8 mouse cellular contexts compared by ENCODE assay signal in the genomic region with DNA sequence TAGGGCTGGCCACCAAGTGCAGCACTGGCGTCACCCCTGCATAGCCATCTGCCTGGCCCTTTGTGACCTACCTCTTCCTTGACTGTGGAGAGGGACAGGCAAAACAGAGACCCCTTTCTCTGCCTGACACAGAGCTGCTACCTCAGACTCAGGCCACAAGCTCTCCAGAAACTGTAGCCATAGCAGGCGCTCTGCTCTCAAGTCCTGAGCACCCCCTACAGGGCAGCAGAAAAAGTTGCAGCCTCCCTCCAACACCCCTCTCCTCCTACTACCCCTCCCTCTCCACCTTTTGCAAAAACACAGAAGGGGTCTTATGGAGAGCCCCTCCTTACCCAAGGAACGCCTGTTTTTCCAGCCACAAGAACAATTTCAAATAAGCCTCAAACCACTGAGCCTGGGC. TPM values are rescaled to one million over a fixed set of nuclear protein-coding genes. Genes with fewer than 3 reads are reported as not detected.
DNase-seq lines count a peak whose midpoint lies in the region; ATAC-seq and TF ChIP-seq lines count a peak whose summit lies in the region.

Mroh3 (minus strand) TSS at position 26 of the 400 bp plus-strand sequence.

- H3K9ac ChIP-seq in kidney, postnatal 0 days (ENCODE audit: low read depth, low read length) = no peak within 1 kb of the TSS
- no peak within 1 kb of the TSS for H3K9ac ChIP-seq in embryonic facial prominence, embryonic 14.5 days (ENCODE audit: low read depth, low read length)
- H3K9ac ChIP-seq in limb, embryonic 12.5 days (replicated peaks) = no peak within 1 kb of the TSS

- DNase-seq in kidney, postnatal 0 days (ENCODE audit: low spot score) = peak; percentile 69
- no peak for DNase-seq in kidney, postnatal 4 days
- DNase-seq in G1E (ENCODE audit: low spot score) = peak; percentile 50
- DNase-seq in embryonic facial prominence, embryonic 14.5 days (ENCODE audit: low spot score) = peak; percentile 62
- peak; percentile 41 for DNase-seq in neural tube, embryonic 10.5 days (ENCODE audit: extremely low spot score, low spot score)
- DNase-seq in urinary bladder, adult 18-20 months (ENCODE audit: low spot score in 2 of 2) = no peak

- H3K27ac ChIP-seq in kidney, postnatal 0 days = no peak within 1 kb of the TSS
- no peak within 1 kb of the TSS for H3K27ac ChIP-seq in embryonic facial prominence, embryonic 14.5 days (replicated peaks; ENCODE audit: low read depth, low read length)
- no peak within 1 kb of the TSS for H3K27ac ChIP-seq in limb, embryonic 12.5 days

- no peaks in the 10 kb centered on the region for H3K4me1 ChIP-seq in kidney, postnatal 0 days (replicated peaks; ENCODE audit: insufficient read depth, low read length)
- H3K4me1 ChIP-seq in G1E (ENCODE audit: insufficient read depth, low read depth, low read length) = no peaks in the 10 kb centered on the region
- no peaks in the 10 kb centered on the region for H3K4me1 ChIP-seq in embryonic facial prominence, embryonic 14.5 days (ENCODE audit: control insufficient read depth, insufficient read depth, low read length)
- no peaks in the 10 kb centered on the region for H3K4me1 ChIP-seq in limb, embryonic 12.5 days (replicated peaks)

- WGBS in kidney, postnatal 0 days = 57% methylated on average over 3 of the region's 3 CpGs
- 31% methylated on average over 3 of the region's 3 CpGs for WGBS in embryonic facial prominence, embryonic 14.5 days
- WGBS in limb, embryonic 12.5 days = 61% methylated on average over 3 of the region's 3 CpGs

- no peaks in the 10 kb centered on the region for H3K27me3 ChIP-seq in kidney, postnatal 0 days (ENCODE audit: insufficient read depth, low read length)
- H3K27me3 ChIP-seq in G1E (ENCODE audit: insufficient read depth, low read length) = peaks cover 47% of the 10 kb centered on the region
- H3K27me3 ChIP-seq in embryonic facial prominence, embryonic 14.5 days (replicated peaks; ENCODE audit: control insufficient read depth, insufficient read depth, low read length) = no peaks in the 10 kb centered on the region
- H3K27me3 ChIP-seq in limb, embryonic 12.5 days = no peaks in the 10 kb centered on the region

- H3K4me2 ChIP-seq in kidney, postnatal 0 days (ENCODE audit: low read length) = no peak within 1 kb of the TSS
- no peak within 1 kb of the TSS for H3K4me2 ChIP-seq in embryonic facial prominence, embryonic 14.5 days (ENCODE audit: low read depth, low read length)
- H3K4me2 ChIP-seq in limb, embryonic 12.5 days = no peak within 1 kb of the TSS

- no peak within 1 kb of the TSS for H3K4me3 ChIP-seq in kidney, postnatal 0 days (replicated peaks; ENCODE audit: low read depth, low read length)
- H3K4me3 ChIP-seq in G1E (ENCODE audit: low read depth, low read length) = no peak within 1 kb of the TSS
- no peak within 1 kb of the TSS for H3K4me3 ChIP-seq in embryonic facial prominence, embryonic 14.5 days (ENCODE audit: low read depth, low read length)
- H3K4me3 ChIP-seq in limb, embryonic 12.5 days (replicated peaks) = no peak within 1 kb of the TSS

- ATAC-seq in kidney, postnatal 0 days (replicated peaks; ENCODE audit: low FRiP score, low read depth) = peak; percentile 47
- ATAC-seq in G1E (ENCODE audit: extremely low read depth, insufficient number of reproducible peaks, low FRiP score, poor library complexity, severe bottlenecking) = no peak
- peak; percentile 64 for ATAC-seq in embryonic facial prominence, embryonic 14.5 days (ENCODE audit: low read depth)
- ATAC-seq in limb, embryonic 12.5 days (ENCODE audit: insufficient number of reproducible peaks, insufficient read depth, low FRiP score, low TSS enrichment, low read depth) = peak; percentile 48; the same call in 1 of the 2 replicates
- ATAC-seq in monocyte, adult 5-6 weeks (replicated peaks; ENCODE audit: insufficient number of reproducible peaks, low FRiP score, low TSS enrichment, poor library complexity, severe bottlenecking) = no peak; the same call in 1 of the 2 replicates

- peaks cover 5% of the 10 kb centered on the region; the same call in 1 of the 2 replicates for H3K36me3 ChIP-seq in kidney, postnatal 0 days (ENCODE audit: insufficient read depth, low read length)
- no peaks in the 10 kb centered on the region for H3K36me3 ChIP-seq in G1E (replicated peaks)
- peaks cover 25% of the 10 kb centered on the region for H3K36me3 ChIP-seq in embryonic facial prominence, embryonic 14.5 days (ENCODE audit: control insufficient read depth, insufficient read depth, low read length)
- peaks cover 58% of the 10 kb centered on the region for H3K36me3 ChIP-seq in limb, embryonic 12.5 days

- peak; percentile 72 for TF ChIP-seq CTCF in kidney, postnatal 0 days (IDR thresholded peaks at IDR 0.05; ENCODE audit: low read depth)
- peak; percentile 44; the same call in 1 of the 2 replicates for TF ChIP-seq CTCF in G1E (IDR thresholded peaks at IDR 0.05; ENCODE audit: low read depth, low read length)

- H3K9me3 ChIP-seq in kidney, postnatal 0 days (replicated peaks; ENCODE audit: low read length) = no peaks in the 10 kb centered on the region
- no peaks in the 10 kb centered on the region for H3K9me3 ChIP-seq in G1E (replicated peaks)
- no peaks in the 10 kb centered on the region for H3K9me3 ChIP-seq in embryonic facial prominence, embryonic 14.5 days (ENCODE audit: control insufficient read depth, low read length)
- no peaks in the 10 kb centered on the region for H3K9me3 ChIP-seq in limb, embryonic 12.5 days

RNA-seq across cellular contexts. Expression of gene Mroh3, which starts in this region (rescaled TPM):
- polyA plus RNA-seq in kidney, postnatal 0 days (2015; fragmentation: Nextera tagmentation; extraction: Ambion mirVana) = not detected in 2 replicates
- total RNA-seq in G1E (2014; fragmentation: Nextera tagmentation) (not detected in 2 replicates), G1E (2017) (0.27 TPM in 1 of 2 replicates, not detected in the other)
- not detected in 2 replicates for polyA plus RNA-seq in G1E (2012)
- not detected in 2 replicates for polyA plus RNA-seq in embryonic facial prominence, embryonic 14.5 days (2014; fragmentation: Nextera tagmentation; extraction: Ambion mirVana)
- 0.23 and 0.40 TPM in 2 replicates for polyA plus RNA-seq in limb, embryonic 12.5 days (2016; fragmentation: Nextera tagmentation; extraction: Ambion mirVana)
- 0.32 TPM in 1 of 3 replicates, not detected in the others for total RNA-seq in monocyte, adult 5-6 weeks (2017)

Comparison
In these comparisons a context has a peak if more than half of its experiments do, and no peak if none do; other contexts are left out.
1. Peak in DNase-seq and ATAC-seq in kidney, postnatal 0 days; RNA of the gene not detected or under 1 TPM.
2. Peak in DNase-seq in G1E; RNA of the gene not detected or under 1 TPM.
3. Peak in DNase-seq and ATAC-seq in embryonic facial prominence, embryonic 14.5 days; RNA of the gene not detected or under 1 TPM.
4. Peak in ATAC-seq in limb, embryonic 12.5 days; RNA of the gene not detected or under 1 TPM.